Mouse (Mus musculus) olfactory bulb, adult 2 months (tissue): Measurements from ENCODE around the gene Mta1.

Source experiments
- CTCF ChIP-seq: fragments of 200-500 bp; IDR thresholded peaks from 2 replicates; pipeline ENCODE4 v1.5.1; 2012; ENCODE audit warnings: low read depth, mild to moderate bottlenecking, low read length, moderate library complexity; ENCODE audit not compliant: insufficient read depth
- POLR2A ChIP-seq: fragments of 200-500 bp; IDR thresholded peaks from 2 replicates; pipeline ENCODE4 v1.6.1; 2012; ENCODE audit warnings: mild to moderate bottlenecking, low read depth, low read length, moderate library complexity; ENCODE audit not compliant: insufficient read depth

GRCm38 (mm10) chr12:113087276-113087675 is 10.8 kb upstream of the Mta1 start:
- TF ChIP-seq CTCF (no peak), POLR2A (no peak)
